In genomic region chr16:97622383-97622889, GRCm38 (mm10) we compare ENCODE assay signal across 28 mouse cellular contexts. TPM values are rescaled to one million over a fixed set of nuclear protein-coding genes. Genes with fewer than 3 reads are reported as not detected.
DNase-seq lines count a peak whose midpoint lies in the region; ATAC-seq and TF ChIP-seq lines count a peak whose summit lies in the region.
"Had no signal": no experiment of that assay in that cellular context is flagged by ENCODE, and none has a peak within 500 bp of the region (broad histone marks: within the 10 kb centered on the region; RNA-seq: fewer than 3 reads in every experiment).

No protein-coding gene starts in this region.

- 14% methylated on average over 2 of the region's 2 CpGs for WGBS in lung, postnatal 0 days
- 58% methylated on average over 2 of the region's 2 CpGs for WGBS in intestine, embryonic 15.5 days

- H3K36me3 ChIP-seq in lung, postnatal 0 days (ENCODE audit: insufficient read depth, low read length), result no peaks in the 10 kb centered on the region
- H3K36me3 ChIP-seq in intestine, embryonic 15.5 days, result no peaks in the 10 kb centered on the region
- H3K36me3 ChIP-seq: heart, embryonic 10.5 days; limb, embryonic 10.5 days; limb, embryonic 15.5 days; liver, embryonic 13.5 days; lung, embryonic 15.5 days had no signal

- ATAC-seq in lung, postnatal 0 days, result peak; percentile 84
- ATAC-seq in intestine, embryonic 15.5 days, result no peak
- ATAC-seq: forebrain, embryonic 13.5 days; inflammation-experienced regulatory T-cells, adult 6 months had no signal

- no peak for TF ChIP-seq CTCF in lung, postnatal 0 days (IDR thresholded peaks at IDR 0.05)

- no peaks in the 10 kb centered on the region for H3K27me3 ChIP-seq in lung, postnatal 0 days (replicated peaks; ENCODE audit: insufficient read depth, low read length)
- H3K27me3 ChIP-seq in intestine, embryonic 15.5 days (replicated peaks), result no peaks in the 10 kb centered on the region
- H3K27me3 ChIP-seq: forebrain, embryonic 13.5 days; limb, embryonic 15.5 days; liver, embryonic 13.5 days; lung, embryonic 15.5 days had no signal

- H3K27ac ChIP-seq in lung, postnatal 0 days (ENCODE audit: low read length), result no peak overlapping the region; the same call in 1 of the 2 replicates
- H3K27ac ChIP-seq in intestine, embryonic 15.5 days, result no peak overlapping the region
- H3K27ac ChIP-seq: forebrain, embryonic 13.5 days; heart, embryonic 10.5 days; hindbrain, embryonic 14.5 days; kidney, postnatal 0 days; limb, embryonic 10.5 days; limb, embryonic 15.5 days; liver, embryonic 13.5 days; lung, embryonic 15.5 days had no signal

- no peak for TF ChIP-seq EP300 in lung, postnatal 0 days (IDR thresholded peaks at IDR 0.05)

- H3K4me2 ChIP-seq in lung, postnatal 0 days (replicated peaks; ENCODE audit: low read depth, low read length), result no peak overlapping the region
- no peak overlapping the region for H3K4me2 ChIP-seq in intestine, embryonic 15.5 days (replicated peaks)
- H3K4me2 ChIP-seq: forebrain, embryonic 13.5 days; hindbrain, embryonic 14.5 days; limb, embryonic 15.5 days; liver, embryonic 13.5 days; lung, embryonic 15.5 days had no signal

- H3K4me1 ChIP-seq in lung, postnatal 0 days (ENCODE audit: insufficient read depth, low read depth, low read length), result no peaks in the 10 kb centered on the region
- H3K4me1 ChIP-seq in intestine, embryonic 15.5 days (replicated peaks), result no peaks in the 10 kb centered on the region
- H3K4me1 ChIP-seq: forebrain, embryonic 13.5 days; limb, embryonic 10.5 days; limb, embryonic 15.5 days; liver, embryonic 13.5 days; lung, embryonic 15.5 days had no signal

- peak; percentile 40 for DNase-seq in A20 (ENCODE audit: low read depth, low spot score)
- peak; percentile 15 for DNase-seq in R1 (ENCODE audit: low read depth, low spot score)
- peak; percentile 45 for DNase-seq in lung, postnatal 0 days (ENCODE audit: low spot score)
- DNase-seq in lung, postnatal 4 days, result peak; percentile 34 to 40
- no peak for DNase-seq in cerebellum, adult 9-10 months
- DNase-seq in MN1 (ENCODE audit: low spot score), result no peak
- DNase-seq: adrenal gland, postnatal 25 days; B cell, adult 2 months; cerebellum, adult 11-12 months; cerebellum, postnatal 10 days; gastrocnemius, postnatal 14 days; heart, adult 11 months; kidney, adult 2 months; kidney, postnatal 4 days; liver, embryonic 13.5 days; midbrain, embryonic 14.5 days; right cerebral cortex, postnatal 25 days; spleen, adult 18-20 months; thymus, postnatal 14 days had no signal

- H3K4me3 ChIP-seq in lung, postnatal 0 days (ENCODE audit: low read depth, low read length), result no peak overlapping the region
- H3K4me3 ChIP-seq in intestine, embryonic 15.5 days (replicated peaks), result no peak overlapping the region
- H3K4me3 ChIP-seq: forebrain, embryonic 13.5 days; heart, embryonic 10.5 days; limb, embryonic 10.5 days; limb, embryonic 15.5 days; liver, embryonic 13.5 days; lung, embryonic 15.5 days had no signal

- no peak overlapping the region for H3K9ac ChIP-seq in lung, postnatal 0 days (replicated peaks; ENCODE audit: low read depth)
- no peak overlapping the region for H3K9ac ChIP-seq in intestine, embryonic 15.5 days
- H3K9ac ChIP-seq: forebrain, embryonic 13.5 days; hindbrain, embryonic 14.5 days; limb, embryonic 15.5 days; liver, embryonic 13.5 days; lung, embryonic 15.5 days had no signal

- H3K9me3 ChIP-seq in lung, postnatal 0 days (ENCODE audit: low read length), result no peaks in the 10 kb centered on the region
- no peaks in the 10 kb centered on the region for H3K9me3 ChIP-seq in intestine, embryonic 15.5 days
- H3K9me3 ChIP-seq: forebrain, embryonic 13.5 days; heart, embryonic 10.5 days; limb, embryonic 10.5 days; limb, embryonic 15.5 days; liver, embryonic 13.5 days; lung, embryonic 15.5 days had no signal

RNA-seq across cellular contexts. Expression of gene Tmprss2, which starts 11.4 kb away (rescaled TPM):
- 46.9 and 54.2 TPM in 2 replicates for polyA plus RNA-seq in lung, postnatal 0 days (2015; fragmentation: Nextera tagmentation; extraction: Ambion mirVana)
- 26.0 and 28.9 TPM in 2 replicates for polyA plus RNA-seq in intestine, embryonic 15.5 days (2015; fragmentation: Nextera tagmentation; extraction: Ambion mirVana)
- polyA plus RNA-seq: forebrain, embryonic 13.5 days; hindbrain, embryonic 14.5 days; midbrain, embryonic 14.5 days had no signal

Comparison
In these comparisons a context has a peak if more than half of its experiments do, and no peak if none do; other contexts are left out.
1. DNase-seq: peak in A20 (single experiment), R1 (single experiment), lung, postnatal 0 days (single experiment) and lung, postnatal 4 days (2 of 2); none in cerebellum, adult 9-10 months (single experiment) and MN1 (single experiment).